Mouse (Mus musculus): Measurements from ENCODE around the gene Ckap5. TPM values are rescaled to one million over a fixed set of nuclear protein-coding genes. Genes with fewer than 3 reads are reported as not detected.
A peak's percentile ranks its signal among the peaks of the same experiment; 100 is the strongest.
"Not testable (repeated sequence)": the region's sequence is repeated elsewhere in the genome, so short reads cannot be mapped to it uniquely, and the experiment has no call there.

The Ckap5 gene
- total RNA-seq, 1 experiment = 68.8 TPM

DNA sequence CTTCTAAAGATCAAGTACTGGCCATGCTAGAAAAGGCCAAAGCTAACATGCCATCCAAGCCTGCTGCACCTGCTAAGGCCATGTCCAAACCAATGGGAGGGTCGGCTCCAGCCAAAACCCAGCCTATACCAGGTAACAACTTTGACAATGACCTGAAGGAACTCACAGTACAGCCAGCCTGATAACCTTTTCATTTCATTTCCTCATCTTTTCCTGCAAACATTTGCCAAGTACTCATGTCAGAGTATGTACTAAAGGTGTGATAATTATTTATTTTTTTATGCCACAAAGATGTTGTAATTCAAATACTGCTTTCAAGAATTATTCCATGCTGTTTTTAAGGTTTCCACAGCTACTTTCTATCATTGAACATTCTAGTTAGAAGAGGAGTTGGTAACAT is 59.7 kb downstream of the Ckap5 start:
- TF ChIP-seq HCFC1 (IDR thresholded peaks at IDR 0.05; ENCODE audit: borderline replicate concordance, insufficient read depth, low read length) (no peak), ZC3H11A (IDR thresholded peaks at IDR 0.05; ENCODE audit: borderline replicate concordance, low read depth, low read length) (no peak), CHD2 (IDR thresholded peaks at IDR 0.05; ENCODE audit: low read depth, low read length) (no peak), MAFK (IDR thresholded peaks at IDR 0.05; ENCODE audit: insufficient read depth, low read depth, low read length) (no peak), ZNF384 (IDR thresholded peaks at IDR 0.05; ENCODE audit: low read depth, low read length) (no peak)

DNA sequence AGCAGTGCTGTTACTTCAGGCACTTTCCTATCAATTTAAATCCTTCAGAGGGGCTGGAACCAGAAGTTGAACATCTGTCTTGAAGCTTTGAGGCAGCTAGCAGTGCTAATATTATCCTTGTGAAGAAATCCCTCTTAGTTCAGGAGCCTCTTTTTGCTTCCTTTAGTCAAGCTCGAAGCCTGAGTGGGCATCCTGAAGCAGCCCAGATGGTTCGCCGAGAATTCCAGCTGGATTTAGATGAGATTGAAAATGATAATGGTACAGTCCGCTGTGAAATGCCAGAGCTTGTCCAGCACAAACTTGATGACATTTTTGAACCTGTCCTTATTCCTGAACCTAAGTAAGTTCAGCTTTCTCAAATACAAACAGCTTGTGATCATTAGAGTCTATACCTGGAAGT is 73.9 kb downstream of the Ckap5 start:
- H3K9ac ChIP-seq (ENCODE audit: insufficient read depth, low read depth, low read length, poor library complexity, severe bottlenecking) = no peak overlapping the region
- no peak for TF ChIP-seq HCFC1 (IDR thresholded peaks at IDR 0.05; ENCODE audit: borderline replicate concordance, insufficient read depth, low read length)
- H3K4me3 ChIP-seq (ENCODE audit: insufficient read depth in 1 of 2, low read depth in 1 of 2, low read length in 2 of 2, poor library complexity in 1 of 2, severe bottlenecking in 1 of 2) = no peak overlapping the region
- DNase-seq (ENCODE audit: low read depth, low spot score) = no peak
- H3K27ac ChIP-seq (ENCODE audit: insufficient read depth, low read depth, low read length, poor library complexity, severe bottlenecking) = no peak overlapping the region
- H3K4me1 ChIP-seq (ENCODE audit: control insufficient read depth in 2 of 2, insufficient read depth in 2 of 2, low read length in 2 of 2, poor library complexity in 1 of 2) = no peaks in the 10 kb centered on the region
- peaks cover 15% of the 10 kb centered on the region for H3K36me3 ChIP-seq (ENCODE audit: control insufficient read depth, insufficient read depth, low read length, poor library complexity, severe bottlenecking)
- no peaks in the 10 kb centered on the region for H3K9me3 ChIP-seq (ENCODE audit: control insufficient read depth, insufficient read depth, low read depth, low read length)
- in situ Hi-C loops (cut with MboI; ENCODE audit: low sequenced_read_pairs in 2 of 2, unreplicated experiment in 2 of 2) = no loop called here

More for the DNA sequence above, 59.7 kb downstream of the Ckap5 start:
- no peak overlapping the region for H3K27ac ChIP-seq (ENCODE audit: insufficient read depth, low read depth, low read length, poor library complexity, severe bottlenecking)
- H3K4me3 ChIP-seq (ENCODE audit: insufficient read depth in 1 of 2, low read depth in 1 of 2, low read length in 2 of 2, poor library complexity in 1 of 2, severe bottlenecking in 1 of 2) = no peak overlapping the region
- H3K9ac ChIP-seq (ENCODE audit: insufficient read depth, low read depth, low read length, poor library complexity, severe bottlenecking) = no peak overlapping the region
- no peak for DNase-seq (ENCODE audit: low read depth, low spot score)
- in situ Hi-C loops (cut with MboI; ENCODE audit: low sequenced_read_pairs in 2 of 2, unreplicated experiment in 2 of 2) = loop anchor here in 1 of 2 experiments (25.0 kb wide), 1 partner anchor 874 kb away; no protein-coding TSS in a partner anchor
- no peaks in the 10 kb centered on the region for H3K9me3 ChIP-seq (ENCODE audit: control insufficient read depth, insufficient read depth, low read depth, low read length)
- H3K4me1 ChIP-seq (ENCODE audit: control insufficient read depth in 2 of 2, insufficient read depth in 2 of 2, low read length in 2 of 2, poor library complexity in 1 of 2) = no peaks in the 10 kb centered on the region
- peaks cover 14% of the 10 kb centered on the region for H3K36me3 ChIP-seq (ENCODE audit: control insufficient read depth, insufficient read depth, low read length, poor library complexity, severe bottlenecking)

DNA sequence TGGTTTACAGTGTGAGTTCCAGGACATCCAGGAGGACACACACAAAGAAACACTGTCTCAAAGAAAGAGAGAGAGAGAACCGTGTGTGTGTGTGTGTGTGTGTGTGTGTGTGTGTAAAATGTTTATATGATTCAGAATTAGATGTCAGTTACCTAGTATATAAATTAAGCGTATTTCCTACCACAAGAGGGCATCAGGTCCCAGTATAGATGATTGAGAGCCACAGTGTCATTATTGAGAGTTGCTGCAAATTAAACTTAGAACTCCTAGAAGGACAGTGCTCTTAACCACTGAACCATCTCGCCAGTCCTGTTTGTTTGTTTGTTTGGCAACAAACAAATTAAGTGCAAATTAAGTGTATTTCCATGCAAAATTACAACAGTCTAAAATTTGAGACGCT is 75.8 kb downstream of the Ckap5 start:
- no peak overlapping the region for H3K27ac ChIP-seq (ENCODE audit: insufficient read depth, low read depth, low read length, poor library complexity, severe bottlenecking)
- in situ Hi-C loops (cut with MboI; ENCODE audit: low sequenced_read_pairs in 2 of 2, unreplicated experiment in 2 of 2) = no loop called here
- no peak overlapping the region for H3K4me3 ChIP-seq (ENCODE audit: insufficient read depth in 1 of 2, low read depth in 1 of 2, low read length in 2 of 2, poor library complexity in 1 of 2, severe bottlenecking in 1 of 2)
- no peaks in the 10 kb centered on the region; the same call in 1 of the 2 replicates for H3K9me3 ChIP-seq (ENCODE audit: control insufficient read depth, insufficient read depth, low read depth, low read length)
- peak; percentile 6 for DNase-seq (ENCODE audit: low read depth, low spot score)
- no peak overlapping the region for H3K9ac ChIP-seq (ENCODE audit: insufficient read depth, low read depth, low read length, poor library complexity, severe bottlenecking)
- H3K36me3 ChIP-seq (ENCODE audit: control insufficient read depth, insufficient read depth, low read length, poor library complexity, severe bottlenecking) = peaks cover 13% of the 10 kb centered on the region
- H3K4me1 ChIP-seq (ENCODE audit: control insufficient read depth in 2 of 2, insufficient read depth in 2 of 2, low read length in 2 of 2, poor library complexity in 1 of 2) = no peaks in the 10 kb centered on the region
- TF ChIP-seq HCFC1 (IDR thresholded peaks at IDR 0.05; ENCODE audit: borderline replicate concordance, insufficient read depth, low read length) (no peak), ZNF384 (IDR thresholded peaks at IDR 0.05; ENCODE audit: low read depth, low read length) (no peak), MAFK (IDR thresholded peaks at IDR 0.05; ENCODE audit: insufficient read depth, low read depth, low read length) (no peak), ZC3H11A (IDR thresholded peaks at IDR 0.05; ENCODE audit: borderline replicate concordance, low read depth, low read length) (no peak), CHD2 (IDR thresholded peaks at IDR 0.05; ENCODE audit: low read depth, low read length) (no peak)

DNA sequence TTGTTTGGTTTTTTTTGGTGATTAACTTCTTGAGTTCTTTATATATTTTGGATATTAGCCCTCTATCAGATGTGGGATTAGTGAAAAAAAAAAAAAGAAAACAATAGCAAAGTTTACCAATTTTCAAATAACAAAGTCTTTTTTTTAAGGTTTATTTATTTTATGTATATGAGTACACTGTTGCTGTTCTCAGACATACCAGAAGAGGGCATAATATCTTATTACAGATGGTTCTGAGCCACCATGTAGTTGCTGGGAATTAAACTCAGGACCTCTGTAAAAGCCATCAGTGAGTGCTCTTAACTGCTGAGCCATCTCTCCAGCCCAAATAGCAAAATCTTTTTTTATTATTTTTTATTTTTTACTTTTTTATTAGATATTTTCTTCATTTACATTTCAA is 82.8 kb downstream of the Ckap5 start:
- H3K4me1 ChIP-seq (ENCODE audit: control insufficient read depth in 2 of 2, insufficient read depth in 2 of 2, low read length in 2 of 2, poor library complexity in 1 of 2); H3K36me3 ChIP-seq (ENCODE audit: control insufficient read depth, insufficient read depth, low read length, poor library complexity, severe bottlenecking); in situ Hi-C loops (cut with MboI; ENCODE audit: low sequenced_read_pairs in 2 of 2, unreplicated experiment in 2 of 2); H3K9me3 ChIP-seq (ENCODE audit: control insufficient read depth, insufficient read depth, low read depth, low read length); H3K27ac ChIP-seq (ENCODE audit: insufficient read depth, low read depth, low read length, poor library complexity, severe bottlenecking); H3K4me3 ChIP-seq (ENCODE audit: insufficient read depth in 1 of 2, low read depth in 1 of 2, low read length in 2 of 2, poor library complexity in 1 of 2, severe bottlenecking in 1 of 2); H3K9ac ChIP-seq (ENCODE audit: insufficient read depth, low read depth, low read length, poor library complexity, severe bottlenecking): not testable (repeated sequence)
- DNase-seq (ENCODE audit: low read depth, low spot score) = peak; percentile 17

DNA sequence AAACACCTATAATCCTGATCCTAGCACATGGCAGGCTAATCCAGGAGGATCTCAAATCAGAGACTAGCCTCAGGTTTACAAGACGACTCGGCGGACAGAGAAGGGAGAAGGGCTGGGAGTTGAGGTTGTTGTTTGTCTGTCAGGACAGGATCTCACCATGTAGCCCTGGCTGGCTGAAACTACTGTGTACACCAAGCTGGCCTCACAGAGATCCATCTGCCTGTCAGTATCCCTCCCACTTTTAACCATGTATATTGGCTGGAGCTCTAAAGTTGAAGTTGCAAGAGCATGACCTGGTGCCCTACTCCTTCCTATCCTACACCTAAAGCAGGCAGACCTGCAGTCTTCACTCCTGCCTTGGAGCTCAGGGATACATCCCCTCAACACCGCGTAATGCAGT is 95.8 kb downstream of the Ckap5 start:
- no peak for DNase-seq (ENCODE audit: low read depth, low spot score)
- H3K36me3 ChIP-seq (ENCODE audit: control insufficient read depth, insufficient read depth, low read length, poor library complexity, severe bottlenecking) = peaks cover 18% of the 10 kb centered on the region
- H3K9ac ChIP-seq (ENCODE audit: insufficient read depth, low read depth, low read length, poor library complexity, severe bottlenecking) = no peak overlapping the region
- in situ Hi-C loops (cut with MboI; ENCODE audit: low sequenced_read_pairs in 2 of 2, unreplicated experiment in 2 of 2) = no loop called here
- TF ChIP-seq HCFC1 (IDR thresholded peaks at IDR 0.05; ENCODE audit: borderline replicate concordance, insufficient read depth, low read length) (no peak), ZC3H11A (IDR thresholded peaks at IDR 0.05; ENCODE audit: borderline replicate concordance, low read depth, low read length) (no peak), MAFK (IDR thresholded peaks at IDR 0.05; ENCODE audit: insufficient read depth, low read depth, low read length) (no peak), ZNF384 (IDR thresholded peaks at IDR 0.05; ENCODE audit: low read depth, low read length) (no peak), CHD2 (IDR thresholded peaks at IDR 0.05; ENCODE audit: low read depth, low read length) (no peak)
- H3K27ac ChIP-seq (ENCODE audit: insufficient read depth, low read depth, low read length, poor library complexity, severe bottlenecking) = no peak overlapping the region
- H3K4me1 ChIP-seq (ENCODE audit: control insufficient read depth in 2 of 2, insufficient read depth in 2 of 2, low read length in 2 of 2, poor library complexity in 1 of 2) = no peaks in the 10 kb centered on the region
- no peak overlapping the region for H3K4me3 ChIP-seq (ENCODE audit: insufficient read depth in 1 of 2, low read depth in 1 of 2, low read length in 2 of 2, poor library complexity in 1 of 2, severe bottlenecking in 1 of 2)
- no peaks in the 10 kb centered on the region for H3K9me3 ChIP-seq (ENCODE audit: control insufficient read depth, insufficient read depth, low read depth, low read length)

DNA sequence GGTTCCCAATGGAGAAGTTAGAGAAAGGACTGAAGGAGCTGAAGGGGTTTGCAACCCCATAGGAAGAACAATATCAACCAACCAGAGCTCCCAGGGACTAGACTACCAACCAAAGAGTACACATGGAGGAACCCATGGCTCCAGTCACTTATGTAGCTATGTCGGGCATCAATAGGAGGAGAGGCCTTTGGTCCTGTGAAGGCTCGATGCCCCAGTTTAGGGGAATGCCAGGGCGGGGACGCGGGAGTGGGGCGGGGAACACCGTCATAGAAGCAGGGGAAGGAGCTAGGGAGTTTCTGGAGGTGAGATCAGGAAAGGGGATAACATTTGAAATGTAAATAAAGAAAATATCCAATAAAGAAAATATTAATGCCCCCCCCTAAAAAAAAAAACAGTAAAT is 96.8 kb downstream of the Ckap5 start:
- not testable (repeated sequence) for DNase-seq (ENCODE audit: low read depth, low spot score)

More for the DNA sequence above, 96.8 kb downstream of the Ckap5 start:
- peaks cover 16% of the 10 kb centered on the region for H3K36me3 ChIP-seq (ENCODE audit: control insufficient read depth, insufficient read depth, low read length, poor library complexity, severe bottlenecking)
- in situ Hi-C loops (cut with MboI; ENCODE audit: low sequenced_read_pairs in 2 of 2, unreplicated experiment in 2 of 2); H3K4me1 ChIP-seq (ENCODE audit: control insufficient read depth in 2 of 2, insufficient read depth in 2 of 2, low read length in 2 of 2, poor library complexity in 1 of 2); H3K9ac ChIP-seq (ENCODE audit: insufficient read depth, low read depth, low read length, poor library complexity, severe bottlenecking); H3K4me3 ChIP-seq (ENCODE audit: insufficient read depth in 1 of 2, low read depth in 1 of 2, low read length in 2 of 2, poor library complexity in 1 of 2, severe bottlenecking in 1 of 2); H3K9me3 ChIP-seq (ENCODE audit: control insufficient read depth, insufficient read depth, low read depth, low read length); H3K27ac ChIP-seq (ENCODE audit: insufficient read depth, low read depth, low read length, poor library complexity, severe bottlenecking): not testable (repeated sequence)
